Mouse (Mus musculus) olfactory bulb, adult 2 months (tissue): ENCODE data around the gene Abcg8. TPM values are rescaled to one million over a fixed set of nuclear protein-coding genes. Genes with fewer than 3 reads are reported as not detected.

ENCODE experiments used
- H3K27ac ChIP-seq: fragments of 200-500 bp; 2 replicates; pipeline ENCODE4 v1.5.1; 2012; ENCODE audit warnings: low read depth, low read length; ENCODE audit not compliant: insufficient read depth
- H3K4me1 ChIP-seq: fragments of 200-500 bp; 2 replicates; pipeline ENCODE4 v1.6.1; 2012; ENCODE audit warnings: low read length; ENCODE audit not compliant: control insufficient read depth, insufficient read depth
- H3K4me3 ChIP-seq: fragments of 200-500 bp; 2 replicates; pipeline ENCODE4 v1.5.1; 2012; ENCODE audit warnings: mild to moderate bottlenecking, low read depth, low read length, moderate library complexity; ENCODE audit not compliant: insufficient read depth
- CTCF ChIP-seq: fragments of 200-500 bp; IDR thresholded peaks from 2 replicates; pipeline ENCODE4 v1.5.1; 2012; ENCODE audit warnings: low read depth, mild to moderate bottlenecking, low read length, moderate library complexity; ENCODE audit not compliant: insufficient read depth
- POLR2A ChIP-seq: fragments of 200-500 bp; IDR thresholded peaks from 2 replicates; pipeline ENCODE4 v1.6.1; 2012; ENCODE audit warnings: mild to moderate bottlenecking, low read depth, low read length, moderate library complexity; ENCODE audit not compliant: insufficient read depth
- WGBS: fragments of 180-500 bp; shearing (Covaris S2); methylation state at CpG from one replicate; pipeline ENCODE4 v1.1.7; 2018; 5-methylcytosine and 5-hydroxymethylcytosine counted together
- polyA plus RNA-seq: library from polyadenylated mRNA; stranded (reverse); fragments of >200 nt; gene quantifications from 2 replicates; pipeline ENCODE4 v1.2.4, GENCODE M21; 2012; ENCODE audit warnings: low replicate concordance; ENCODE audit not compliant: missing spikeins, insufficient read depth, insufficient read length

Gene Abcg8
- polyA plus RNA-seq, 1 experiment: not detected

DNA sequence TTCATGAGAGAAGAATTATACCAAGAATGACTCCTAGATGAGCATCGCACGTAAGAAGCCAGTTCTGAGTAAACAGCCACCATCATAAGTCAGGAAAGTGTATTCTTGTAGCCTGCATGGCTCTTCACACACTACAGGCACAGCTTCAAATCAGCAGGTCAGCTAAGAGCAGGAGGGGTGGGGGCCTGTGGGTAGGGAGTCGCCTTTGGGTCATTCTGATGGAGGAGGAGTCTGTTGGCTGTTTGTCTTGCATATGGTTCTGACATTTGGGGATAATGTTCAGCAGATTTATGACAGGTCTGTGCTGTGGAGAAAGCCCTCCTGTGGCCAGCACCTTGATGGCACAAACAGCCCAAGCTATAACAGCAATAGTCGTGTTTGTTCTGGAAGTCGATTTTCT is 19.9 kb upstream of the Abcg8 start:
- H3K27ac ChIP-seq: no peak overlapping the region
- 82% methylated on average over 5 of the region's 5 CpGs for WGBS

DNA sequence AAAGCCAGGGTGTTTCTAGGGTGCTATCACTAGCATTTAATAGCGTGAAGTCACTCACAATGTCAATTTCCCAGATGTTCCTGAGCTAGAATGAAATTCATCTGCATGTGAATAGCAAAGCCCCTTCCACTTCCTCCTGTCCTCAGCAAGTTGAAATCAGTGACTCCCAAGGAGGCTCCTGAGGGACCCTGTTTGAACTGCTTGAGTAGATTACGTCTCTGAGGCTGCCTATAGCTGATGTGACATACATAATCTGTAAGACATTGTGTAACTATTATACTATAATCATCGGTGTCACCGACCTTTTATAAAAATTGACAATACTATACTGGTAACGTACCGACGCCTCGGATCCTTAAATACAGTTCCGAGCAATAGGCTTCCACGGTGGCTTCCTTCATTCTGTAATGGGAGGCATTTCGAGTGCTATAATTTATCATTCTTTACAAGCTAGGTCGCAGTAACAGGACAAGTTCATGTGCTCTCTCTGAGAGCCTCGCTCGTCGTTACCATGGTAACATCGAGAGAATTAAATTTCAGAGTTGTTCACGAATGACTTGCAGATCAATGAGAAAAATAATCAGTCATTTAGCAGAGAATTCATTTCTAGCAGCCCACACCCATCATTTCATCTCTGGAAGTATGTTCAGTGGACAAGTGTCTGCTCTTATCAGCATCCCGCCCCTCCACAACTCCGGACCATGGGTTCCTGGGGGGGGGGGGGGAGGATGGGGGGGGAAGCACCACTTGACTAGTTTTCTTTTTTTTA is 19.3 kb upstream of the Abcg8 start:
- no peak overlapping the region for H3K27ac ChIP-seq
- 44% methylated on average over 19 of the region's 19 CpGs for whole genome bisulfite sequencing
- no peak for TF ChIP-seq CTCF
- TF ChIP-seq POLR2A: no peak
- H3K4me1 ChIP-seq: peaks cover 5% of the 10 kb centered on the region; the same call in 1 of the 2 replicates
- H3K4me3 ChIP-seq: no peak overlapping the region

More for the DNA sequence above, 19.9 kb upstream of the Abcg8 start:
- Histone ChIP-seq H3K4me3 (no peak overlapping the region), H3K4me1 (peaks cover 5% of the 10 kb centered on the region; the same call in 1 of the 2 replicates)
- no peak for TF ChIP-seq POLR2A
- no peak for TF ChIP-seq CTCF

DNA sequence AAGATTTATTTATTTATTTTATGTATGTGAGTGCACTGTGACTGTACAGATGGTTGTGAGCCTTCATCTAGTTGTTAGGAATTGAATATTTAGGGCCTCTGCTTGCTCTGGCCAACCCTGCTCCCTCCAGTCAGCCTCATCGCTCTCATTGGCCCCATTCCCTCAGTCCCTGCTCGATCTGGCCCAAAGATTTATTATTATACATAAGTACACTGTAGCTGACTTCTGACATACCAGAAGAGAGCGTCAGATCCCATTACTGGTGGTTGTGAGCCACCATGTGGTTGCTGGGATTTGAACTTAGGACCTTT is 18.7 kb upstream of the Abcg8 start:
- WGBS: 79% methylated on average over 3 of the region's 3 CpGs
- no peak overlapping the region for H3K27ac ChIP-seq
- H3K4me1 ChIP-seq: peaks cover 5% of the 10 kb centered on the region; the same call in 1 of the 2 replicates
- H3K4me3 ChIP-seq: no peak overlapping the region
- no peak for TF ChIP-seq POLR2A
- TF ChIP-seq CTCF: no peak

DNA sequence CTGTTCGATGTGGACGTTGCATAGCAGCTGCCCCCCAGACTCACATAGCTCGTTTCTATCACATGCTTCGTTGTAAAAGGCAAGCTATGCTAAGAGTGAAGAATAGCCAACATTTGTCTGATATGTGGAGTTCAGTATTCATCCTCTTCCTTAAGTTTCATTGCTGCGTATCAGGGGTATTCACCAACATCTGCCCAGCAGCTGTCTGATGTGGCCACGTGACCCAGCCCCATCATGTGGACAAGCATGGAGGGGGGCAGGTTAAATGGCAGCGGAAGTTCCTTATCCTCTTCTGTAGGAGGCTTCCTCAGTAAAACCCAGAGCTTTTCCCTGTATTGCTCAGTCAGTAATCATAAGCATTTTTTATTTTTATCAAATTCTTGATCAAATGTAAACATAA is 18.3 kb upstream of the Abcg8 start:
- Histone ChIP-seq H3K27ac (no peak overlapping the region), H3K4me1 (peaks cover 5% of the 10 kb centered on the region; the same call in 1 of the 2 replicates), H3K4me3 (no peak overlapping the region)
- no peak for TF ChIP-seq CTCF
- 75% methylated on average over 7 of the region's 7 CpGs for WGBS

DNA sequence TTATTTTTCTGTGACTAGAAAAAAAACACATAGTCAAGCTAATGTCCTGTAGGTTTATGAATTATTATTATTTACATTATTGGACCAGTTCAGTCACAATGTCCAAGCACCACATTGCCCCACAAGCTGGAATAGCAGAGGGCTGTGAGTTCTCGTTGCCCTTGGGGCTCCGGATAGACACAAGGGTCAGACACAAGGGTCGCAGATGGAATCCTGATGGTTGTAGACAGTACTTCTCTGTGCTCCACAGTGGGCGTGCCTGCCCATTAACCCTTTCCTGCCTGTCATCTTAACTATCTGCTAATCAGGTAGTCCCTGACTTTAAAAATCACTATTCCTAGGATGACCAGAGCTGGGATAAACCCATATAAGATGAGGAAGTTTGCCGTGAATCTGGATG is 17.9 kb upstream of the Abcg8 start:
- Histone ChIP-seq H3K4me3 (no peak overlapping the region), H3K27ac (no peak overlapping the region), H3K4me1 (peaks cover 5% of the 10 kb centered on the region; the same call in 1 of the 2 replicates)
- TF ChIP-seq CTCF (no peak), POLR2A (no peak)
- 66% methylated on average over 5 of the region's 5 CpGs for WGBS

DNA sequence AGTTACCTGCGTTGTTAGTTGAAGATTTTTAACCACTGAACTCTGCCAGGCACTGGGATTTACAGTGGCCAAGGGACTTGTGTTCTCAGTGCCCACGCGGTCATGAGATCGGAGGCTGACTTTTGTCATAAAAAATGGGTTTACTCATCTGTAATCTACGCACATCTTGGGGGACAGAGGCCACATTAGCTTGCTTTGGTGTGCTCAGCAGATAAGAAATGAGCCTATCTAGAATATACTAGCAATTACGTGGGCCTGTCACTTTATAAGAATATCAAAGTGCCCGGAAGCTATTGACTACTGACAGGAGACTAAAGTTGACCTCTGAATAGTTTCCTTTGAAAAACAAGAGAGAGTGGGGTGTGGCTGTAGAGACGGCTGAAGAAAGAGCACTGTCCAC is 17.2 kb upstream of the Abcg8 start:
- Histone ChIP-seq H3K4me1 (peaks cover 5% of the 10 kb centered on the region; the same call in 1 of the 2 replicates), H3K27ac (no peak overlapping the region), H3K4me3 (no peak overlapping the region)
- WGBS: 86% methylated on average over 8 of the region's 8 CpGs
- TF ChIP-seq POLR2A (no peak), CTCF (no peak)

DNA sequence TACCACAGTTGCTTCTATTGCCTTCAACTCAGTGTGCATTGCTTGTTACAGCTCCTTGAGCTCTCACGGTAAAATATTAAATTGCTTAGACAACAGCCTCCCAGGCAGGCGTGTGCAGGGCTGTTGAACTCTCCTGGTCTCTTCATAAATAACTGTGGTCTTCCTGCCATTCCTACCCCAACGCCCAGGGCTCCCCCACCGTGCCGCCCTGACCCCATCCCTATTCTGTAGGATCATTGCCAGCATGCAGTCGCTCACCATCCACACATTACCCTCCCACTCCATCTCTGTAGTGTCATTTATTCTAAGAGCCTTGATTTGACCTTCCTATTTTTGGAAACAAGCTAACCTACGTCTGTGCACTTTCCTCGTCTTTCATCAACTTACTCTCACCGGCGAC is 11.0 kb upstream of the Abcg8 start:
- 45% methylated on average over 10 of the region's 10 CpGs for WGBS
- H3K4me1 ChIP-seq: peaks cover 5% of the 10 kb centered on the region; the same call in 1 of the 2 replicates
- TF ChIP-seq POLR2A: no peak
- no peak for TF ChIP-seq CTCF
- no peak overlapping the region for H3K4me3 ChIP-seq
- no peak overlapping the region for H3K27ac ChIP-seq

DNA sequence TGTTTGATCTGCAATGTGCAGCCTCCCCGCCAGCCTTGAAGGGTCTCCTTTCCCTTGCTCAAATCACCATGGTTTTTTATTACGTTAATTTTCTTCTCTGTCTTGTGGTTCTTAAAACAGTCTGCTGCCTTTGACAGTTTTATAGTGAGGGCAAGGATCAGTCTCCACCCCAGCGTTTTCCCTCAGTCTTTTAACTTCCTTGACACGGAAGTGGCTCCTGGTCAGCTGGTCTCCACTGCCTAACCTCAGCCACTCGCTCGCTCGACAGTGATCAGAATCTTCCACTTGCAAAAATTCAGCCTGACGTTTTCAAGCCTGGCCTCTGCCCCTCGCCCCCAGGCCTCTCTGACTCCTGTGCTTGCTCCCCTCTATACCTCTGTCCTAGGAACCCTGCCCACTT is 10.4 kb upstream of the Abcg8 start:
- Histone ChIP-seq H3K27ac (no peak overlapping the region), H3K4me3 (no peak overlapping the region)
- 74% methylated on average over 9 of the region's 9 CpGs for WGBS

DNA sequence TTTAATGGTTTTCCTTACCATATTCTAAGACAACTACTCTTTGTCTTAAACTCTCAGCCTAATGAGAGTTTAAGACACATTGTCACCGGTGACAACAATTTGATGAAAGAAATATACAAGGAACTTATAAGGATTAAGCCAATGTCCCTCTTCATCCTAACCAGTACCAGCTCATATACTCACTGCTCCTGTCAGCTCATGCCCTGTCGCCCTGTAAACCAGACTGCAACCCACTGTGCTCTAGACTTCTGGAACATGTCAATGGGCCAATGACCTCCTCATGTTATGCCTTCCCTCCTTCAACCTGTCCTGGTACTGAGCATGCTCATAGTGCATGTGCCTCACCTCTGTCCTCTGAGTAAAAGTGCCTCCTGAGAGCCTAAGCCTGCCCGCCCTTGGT is 8.3 kb upstream of the Abcg8 start:
- TF ChIP-seq CTCF (no peak), POLR2A (no peak)
- Histone ChIP-seq H3K4me3 (no peak overlapping the region), H3K27ac (no peak overlapping the region), H3K4me1 (peaks cover 5% of the 10 kb centered on the region; the same call in 1 of the 2 replicates)
- 91% methylated on average over 3 of the region's 3 CpGs for WGBS

More for the DNA sequence above, 10.4 kb upstream of the Abcg8 start:
- peaks cover 5% of the 10 kb centered on the region; the same call in 1 of the 2 replicates for H3K4me1 ChIP-seq
- no peak for TF ChIP-seq CTCF
- no peak for TF ChIP-seq POLR2A
